Mouse (Mus musculus) adrenal gland, adult (tissue): ENCODE data around the gene Gm13871.
"Not testable (repeated sequence)": the region's sequence is repeated elsewhere in the genome, so short reads cannot be mapped to it uniquely, and the experiment has no call there.

Experiments
- DNase-seq, 2 experiments: peaks; one replicate each; pipeline ENCODE4 v3.0.0; 2022 to 2023; ENCODE audit warnings: low spot score in 1 of 2; ENCODE audit not compliant: inconsistent age in 2 of 2

The Gm13871 gene

DNA sequence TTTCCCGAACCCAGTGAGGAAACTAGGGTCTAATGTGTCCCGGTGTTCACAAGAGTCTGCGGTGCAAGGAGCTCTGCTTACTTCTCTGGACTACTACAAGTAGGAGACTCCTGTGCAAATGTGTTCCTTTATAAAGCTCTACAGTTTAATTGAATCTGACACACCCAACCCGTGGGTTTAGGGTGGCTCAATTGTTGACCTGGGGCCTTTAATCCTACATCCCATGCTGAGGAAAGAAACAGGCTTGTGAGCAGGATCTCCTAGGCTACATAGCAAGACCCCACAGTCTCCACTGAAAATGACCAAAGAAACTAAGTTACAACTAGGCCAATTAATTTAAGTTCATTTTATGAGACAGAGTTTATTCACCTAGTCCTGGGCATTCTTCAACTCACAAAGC lies at the start of gene Gm13871:
Gm13871 (minus strand) TSS at position 101 of the 400 bp plus-strand sequence.
- not testable (repeated sequence) for DNase-seq

DNA sequence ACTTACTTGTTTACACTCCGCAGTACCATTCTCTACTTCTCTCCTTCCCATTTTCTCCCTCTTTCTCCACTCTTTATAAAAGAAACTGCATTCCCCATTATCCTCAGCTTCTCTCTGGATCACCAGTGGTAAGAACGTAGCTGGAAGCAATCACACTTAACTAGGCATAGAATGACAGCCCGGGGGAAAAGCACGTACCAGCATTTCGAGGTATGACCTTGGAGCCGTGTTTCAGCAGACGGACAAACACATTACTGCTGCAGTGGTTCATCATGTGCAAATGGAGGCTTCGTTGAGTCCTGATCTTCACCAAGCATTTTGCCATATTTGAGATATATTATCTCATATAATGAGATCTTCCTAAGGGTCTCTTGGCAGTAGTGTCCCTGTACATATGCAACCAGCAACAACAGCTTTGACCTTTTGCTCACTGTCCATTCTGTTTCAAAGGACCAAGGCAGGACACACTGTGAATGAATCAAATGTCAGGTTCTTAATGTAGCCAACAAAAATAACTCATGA lies 44.7 kb upstream of the Gm13871 start, which contains the start of gene 2310002L09Rik:
2310002L09Rik (minus strand) TSS at position 472 of the 522 bp plus-strand sequence.
- no peak for DNase-seq

DNA sequence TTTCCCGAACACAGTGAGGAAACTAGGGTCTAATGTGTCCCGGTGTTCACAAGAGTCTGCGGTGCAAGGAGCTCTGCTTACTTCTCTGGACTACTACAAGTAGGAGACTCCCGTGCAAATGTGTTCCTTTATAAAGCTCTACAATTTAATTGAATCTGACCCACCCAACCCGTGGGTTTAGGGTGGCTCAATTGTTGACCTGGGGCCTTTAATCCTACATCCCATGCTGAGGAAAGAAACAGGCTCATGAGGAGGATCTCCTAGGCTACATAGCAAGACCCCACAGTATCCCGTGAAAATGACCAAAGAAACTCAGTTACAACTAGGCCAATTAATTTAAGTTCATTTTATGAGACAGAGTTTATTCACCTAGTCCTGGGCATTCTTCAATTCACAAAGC lies 14.9 kb upstream of the Gm13871 start, which contains the start of gene Gm11756:
Gm11756 (minus strand) TSS at position 101 of the 400 bp plus-strand sequence.
- DNase-seq, result not testable (repeated sequence)

DNA sequence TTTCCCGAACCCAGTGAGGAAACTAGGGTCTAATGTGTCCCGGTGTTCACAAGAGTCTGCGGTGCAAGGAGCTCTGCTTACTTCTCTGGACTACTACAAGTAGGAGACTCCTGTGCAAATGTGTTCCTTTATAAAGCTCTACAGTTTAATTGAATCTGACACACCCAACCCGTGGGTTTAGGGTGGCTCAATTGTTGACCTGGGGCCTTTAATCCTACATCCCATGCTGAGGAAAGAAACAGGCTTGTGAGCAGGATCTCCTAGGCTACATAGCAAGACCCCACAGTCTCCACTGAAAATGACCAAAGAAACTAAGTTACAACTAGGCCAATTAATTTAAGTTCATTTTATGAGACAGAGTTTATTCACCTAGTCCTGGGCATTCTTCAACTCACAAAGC lies 14.7 kb downstream of the Gm13871 start, which contains the start of gene Gm11757:
Gm11757 (minus strand) TSS at position 101 of the 400 bp plus-strand sequence.
- DNase-seq, result not testable (repeated sequence)

DNA sequence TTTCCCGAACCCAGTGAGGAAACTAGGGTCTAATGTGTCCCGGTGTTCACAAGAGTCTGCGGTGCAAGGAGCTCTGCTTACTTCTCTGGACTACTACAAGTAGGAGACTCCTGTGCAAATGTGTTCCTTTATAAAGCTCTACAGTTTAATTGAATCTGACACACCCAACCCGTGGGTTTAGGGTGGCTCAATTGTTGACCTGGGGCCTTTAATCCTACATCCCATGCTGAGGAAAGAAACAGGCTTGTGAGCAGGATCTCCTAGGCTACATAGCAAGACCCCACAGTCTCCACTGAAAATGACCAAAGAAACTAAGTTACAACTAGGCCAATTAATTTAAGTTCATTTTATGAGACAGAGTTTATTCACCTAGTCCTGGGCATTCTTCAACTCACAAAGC lies 29.6 kb downstream of the Gm13871 start, which contains the start of gene Gm11758:
Gm11758 (minus strand) TSS at position 101 of the 400 bp plus-strand sequence.
- not testable (repeated sequence) for DNase-seq
